Mouse (Mus musculus) MEL (cell line): ENCODE measurements around the gene Aim2. TPM values are rescaled to one million over a fixed set of nuclear protein-coding genes. Genes with fewer than 3 reads are reported as not detected.
A peak's percentile ranks its signal among the peaks of the same experiment; 100 is the strongest.

Source experiments
- DNase-seq: peaks from one replicate; pipeline ENCODE4 v3.0.0; 2011; ENCODE audit warnings: low read depth, low spot score
- H3K27ac ChIP-seq: 2 replicates; pipeline ENCODE4 v1.5.1; 2012; ENCODE audit warnings: low read depth, mild to moderate bottlenecking, control low read depth, low read length, moderate library complexity; ENCODE audit not compliant: control insufficient read depth
- H3K27me3 ChIP-seq, 2 experiments: fragments of 150-350 bp in 1 of 2; sonication (generic) in 1 of 2; 2 replicates each; pipeline ENCODE4 v1.6.1; 2012; ENCODE audit warnings: low read length in 2 of 2, mild to moderate bottlenecking in 2 of 2, improper control_type of control experiment in 1 of 2, moderate library complexity in 1 of 2; ENCODE audit not compliant: insufficient read depth in 2 of 2, control insufficient read depth in 1 of 2
- H3K36me3 ChIP-seq, 2 experiments: 2 replicates each; pipeline ENCODE4 v1.6.1; 2012 to 2014; ENCODE audit warnings: low read length in 2 of 2, improper control_type of control experiment in 1 of 2, inconsistent platforms in 1 of 2, mild to moderate bottlenecking in 1 of 2; ENCODE audit not compliant: insufficient read depth in 2 of 2, control insufficient read depth in 1 of 2
- H3K4me1 ChIP-seq, 2 experiments: fragments of 150-350 bp in 1 of 2; sonication (generic) in 1 of 2; 2 replicates each; pipeline ENCODE4 v1.6.1; 2012; ENCODE audit warnings: low read length in 2 of 2, improper control_type of control experiment in 1 of 2, mild to moderate bottlenecking in 1 of 2; ENCODE audit not compliant: insufficient read depth in 2 of 2, control insufficient read depth in 1 of 2
- H3K4me3 ChIP-seq, 2 experiments: fragments of 150-350 bp in 1 of 2; sonication (generic) in 1 of 2; 2 replicates each; pipeline ENCODE4 v1.5.1; 2012; ENCODE audit warnings: low read depth in 2 of 2, low read length in 2 of 2, mild to moderate bottlenecking in 2 of 2, moderate library complexity in 2 of 2, control low read depth in 1 of 2, improper control_type of control experiment in 1 of 2; ENCODE audit not compliant: control insufficient read depth in 1 of 2, insufficient read depth in 1 of 2
- H3K79me2 ChIP-seq: 2 replicates; pipeline ENCODE4 v1.6.1; 2012; ENCODE audit warnings: mild to moderate bottlenecking, low read length, moderate library complexity; ENCODE audit not compliant: control insufficient read depth, poor library complexity, insufficient read depth
- H3K9ac ChIP-seq: 2 replicates; pipeline ENCODE4 v1.6.1; 2012; ENCODE audit warnings: low read depth, mild to moderate bottlenecking, control low read depth, low read length, moderate library complexity; ENCODE audit not compliant: control insufficient read depth, poor library complexity, severe bottlenecking
- H3K9me3 ChIP-seq: fragments of 150-350 bp; sonication (generic); replicated peaks from 2 replicates; pipeline ENCODE4 v1.6.1; 2012; ENCODE audit warnings: mild to moderate bottlenecking, low read length, improper control_type of control experiment, moderate library complexity; ENCODE audit not compliant: insufficient read depth
- CTCF ChIP-seq, 3 experiments: IDR thresholded peaks in 2 of 3; conservative IDR thresholded peaks in 1 of 3; 2 replicates each; pipeline ENCODE4 v1.5.1; 2011 to 2012; ENCODE audit warnings: low read length in 3 of 3, low read depth in 2 of 3, mild to moderate bottlenecking in 2 of 3, improper control_type of control experiment in 1 of 3, inconsistent platforms in 1 of 3, mixed read lengths in 1 of 3, moderate library complexity in 1 of 3; ENCODE audit not compliant: control insufficient read depth in 1 of 3, insufficient read depth in 1 of 3, poor library complexity in 1 of 3, severe bottlenecking in 1 of 3
- ELF1 ChIP-seq: IDR thresholded peaks from 2 replicates; pipeline ENCODE4 v1.6.1; 2014; ENCODE audit warnings: low read depth, mild to moderate bottlenecking, inconsistent platforms, low read length, improper control_type of control experiment, moderate library complexity
- EP300 ChIP-seq, 2 experiments: IDR thresholded peaks; 2 replicates each; pipeline ENCODE4 v1.6.1; 2011; ENCODE audit warnings: improper control_type of control experiment in 2 of 2, low read length in 2 of 2, low read depth in 1 of 2, mild to moderate bottlenecking in 1 of 2
- ETS1 ChIP-seq: IDR thresholded peaks from 2 replicates; pipeline ENCODE4 v1.6.1; 2012; ENCODE audit warnings: low read depth, mild to moderate bottlenecking, inconsistent platforms, low read length, improper control_type of control experiment, moderate library complexity
- JUND ChIP-seq: IDR thresholded peaks from 2 replicates; pipeline ENCODE4 v1.6.1; 2011; ENCODE audit warnings: low read depth, mild to moderate bottlenecking, improper control_type of control experiment, low read length
- KAT2A ChIP-seq: conservative IDR thresholded peaks from 2 replicates; pipeline ENCODE4 v1.6.1; 2012; ENCODE audit warnings: low read depth, low read length, improper control_type of control experiment, inconsistent platforms
- MAX ChIP-seq: IDR thresholded peaks from 2 replicates; pipeline ENCODE4 v1.6.1; 2011; ENCODE audit warnings: low read length, improper control_type of control experiment
- MAZ ChIP-seq: IDR thresholded peaks from 2 replicates; pipeline ENCODE4 v1.6.1; 2012; ENCODE audit warnings: low read depth, mild to moderate bottlenecking, inconsistent platforms, low read length, improper control_type of control experiment
- MYB ChIP-seq: IDR thresholded peaks from 2 replicates; pipeline ENCODE4 v1.6.1; 2011; ENCODE audit warnings: mild to moderate bottlenecking, low read depth, low read length, improper control_type of control experiment
- RCOR1 ChIP-seq: IDR thresholded peaks from 2 replicates; pipeline ENCODE4 v1.6.1; 2012; ENCODE audit warnings: low read depth, mild to moderate bottlenecking, inconsistent platforms, low read length, improper control_type of control experiment
- SIN3A ChIP-seq: IDR thresholded peaks from 2 replicates; pipeline ENCODE4 v1.6.1; 2012; ENCODE audit warnings: low read length, improper control_type of control experiment, inconsistent platforms
- USF2 ChIP-seq, 2 experiments: IDR thresholded peaks; 2 replicates each; pipeline ENCODE4 v1.6.1; 2011 to 2012; ENCODE audit warnings: improper control_type of control experiment in 2 of 2, low read length in 2 of 2, borderline replicate concordance in 1 of 2, inconsistent platforms in 1 of 2, low read depth in 1 of 2, mild to moderate bottlenecking in 1 of 2; ENCODE audit not compliant: insufficient read depth in 1 of 2
- ZKSCAN1 ChIP-seq: IDR thresholded peaks from 2 replicates; pipeline ENCODE4 v1.6.1; 2012; ENCODE audit warnings: low read depth, mild to moderate bottlenecking, inconsistent platforms, low read length, improper control_type of control experiment, moderate library complexity
- polyA plus RNA-seq, 2 experiments: library from polyadenylated mRNA; stranded (reverse) in 1 of 2; unstranded in 1 of 2; fragments of >175 nt in 1 of 2; fragments of >200 nt in 1 of 2; gene quantifications; 2 replicates each; pipeline versions ENCODE4 v1.2.1 to v1.2.4; 2012; ENCODE audit warnings: low replicate concordance in 2 of 2, low read depth in 1 of 2; ENCODE audit not compliant: insufficient read length in 2 of 2, insufficient read depth in 1 of 2, missing spikeins in 1 of 2
- total RNA-seq: library from RNA; depleted of rRNA; stranded (reverse); fragments of 300-350 nt; gene quantifications from 2 replicates; pipeline ENCODE4 v1.2.3, GENCODE M21; 2012

The Aim2 gene
- total and polyA plus RNA-seq, 3 experiments: 2.3 to 9.1 TPM; not detected in 1

DNA sequence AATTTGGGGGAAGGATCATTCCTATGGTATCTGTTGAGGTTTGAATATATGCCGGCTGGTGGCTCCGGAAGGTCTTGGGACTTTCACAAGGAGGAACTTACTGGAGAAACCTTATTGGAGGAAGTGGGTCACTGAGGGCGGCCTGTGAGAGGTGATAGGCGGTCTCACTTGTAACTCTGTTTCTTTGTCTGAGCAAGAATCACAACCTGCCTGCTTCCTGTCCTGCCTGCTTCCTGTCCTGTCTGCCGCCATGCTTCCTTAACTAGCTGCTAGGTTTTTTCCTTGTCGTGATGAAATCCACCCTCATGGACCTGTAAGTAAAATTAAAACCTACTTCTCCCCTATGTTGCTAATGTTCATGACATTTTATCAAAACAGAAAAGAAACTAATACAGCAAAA lies 69.7 kb downstream of the Aim2 start:
- Histone ChIP-seq H3K36me3 (no peaks in the 10 kb centered on the region; a peak in 1 of 4 replicates), H3K27ac (no peak overlapping the region), H3K79me2 (no peaks in the 10 kb centered on the region), H3K9me3 (no peaks in the 10 kb centered on the region), H3K27me3 (no peaks in the 10 kb centered on the region), H3K4me1 (no peaks in the 10 kb centered on the region), H3K9ac (no peak overlapping the region), H3K4me3 (peak overlapping the region; percentile 29 to 62; a peak in 3 of 4 replicates)
- TF ChIP-seq ZKSCAN1: no peak
- no peak for TF ChIP-seq CTCF (IDR thresholded peaks at IDR 0.05 in 2 of 3, conservative IDR thresholded peaks at IDR 0.05 in 1 of 3; ENCODE audit: control insufficient read depth in 1 of 3, insufficient read depth in 1 of 3, low read depth in 2 of 3, low read length in 3 of 3, poor library complexity in 1 of 3, severe bottlenecking in 1 of 3)
- no peak for TF ChIP-seq MAZ
- no peak for TF ChIP-seq JUND
- TF ChIP-seq ETS1: no peak
- DNase-seq: peak; percentile 58

DNA sequence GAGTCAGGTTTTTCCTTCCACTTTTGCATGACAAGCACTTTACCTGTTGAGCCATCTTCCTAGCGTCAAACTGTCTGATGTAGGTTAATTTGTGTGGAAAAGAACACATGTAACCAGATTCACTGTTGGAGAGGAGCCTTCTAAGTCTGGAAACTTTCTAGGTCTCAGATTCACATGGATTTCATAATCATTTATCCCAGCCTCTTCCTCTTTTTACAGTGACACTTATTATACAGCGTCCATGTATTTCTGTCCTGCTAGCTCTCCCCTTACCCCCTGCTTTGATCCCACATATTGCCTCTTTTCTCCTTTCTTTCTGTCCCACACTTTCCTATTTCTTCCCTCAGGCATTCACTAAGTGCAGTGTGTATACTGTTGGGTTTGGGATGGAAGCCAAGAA lies 75.7 kb downstream of the Aim2 start:
- no peaks in the 10 kb centered on the region for H3K36me3 ChIP-seq
- TF ChIP-seq USF2 (IDR thresholded peaks at IDR 0.05; ENCODE audit: borderline replicate concordance in 1 of 2, insufficient read depth in 1 of 2, low read depth in 1 of 2, low read length in 2 of 2): no peak
- no peak for TF ChIP-seq EP300 (IDR thresholded peaks at IDR 0.05; ENCODE audit: low read depth in 1 of 2, low read length in 2 of 2)
- no peak for TF ChIP-seq SIN3A
- TF ChIP-seq, all 39 proteins: peak for 0
- H3K27ac ChIP-seq: no peak overlapping the region
- H3K4me1 ChIP-seq: no peaks in the 10 kb centered on the region
- H3K9ac ChIP-seq: no peak overlapping the region
- DNase-seq: no peak
- H3K4me3 ChIP-seq: no peak overlapping the region
- H3K79me2 ChIP-seq: no peaks in the 10 kb centered on the region
- H3K9me3 ChIP-seq: no peaks in the 10 kb centered on the region
- no peaks in the 10 kb centered on the region for H3K27me3 ChIP-seq

DNA sequence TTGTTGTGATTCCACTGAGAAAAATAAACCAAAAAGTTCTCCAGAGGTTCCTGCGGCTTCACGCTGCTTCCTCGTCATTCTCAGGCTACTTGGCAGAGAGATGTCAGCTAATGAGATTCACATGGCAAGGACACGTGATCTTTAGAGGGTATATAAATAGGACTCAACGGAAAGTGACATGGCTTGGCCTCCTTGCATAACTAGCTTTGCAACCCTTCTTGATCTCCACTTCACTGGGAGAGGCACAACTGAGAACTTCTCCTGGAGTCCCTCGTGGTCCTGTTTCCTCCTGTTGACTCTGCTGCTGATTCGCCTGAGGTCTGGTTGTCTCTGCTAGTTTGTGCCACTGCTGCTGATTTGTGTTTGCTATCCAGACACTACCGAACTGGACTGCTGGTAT lies 76.7 kb downstream of the Aim2 start:
- Histone ChIP-seq H3K9ac (no peak overlapping the region), H3K27me3 (no peaks in the 10 kb centered on the region), H3K36me3 (no peaks in the 10 kb centered on the region), H3K27ac (no peak overlapping the region), H3K9me3 (no peaks in the 10 kb centered on the region), H3K4me1 (no peaks in the 10 kb centered on the region), H3K4me3 (no peak overlapping the region), H3K79me2 (no peaks in the 10 kb centered on the region)
- TF ChIP-seq MYB: no peak
- no peak for TF ChIP-seq ELF1
- TF ChIP-seq RCOR1: no peak
- TF ChIP-seq ZKSCAN1: no peak
- no peak for TF ChIP-seq MAX
- TF ChIP-seq KAT2A: no peak
- TF ChIP-seq SIN3A: no peak
- DNase-seq: no peak
